Comparison of ENCODE assay signal across 11 mouse cellular contexts in genomic region chr7:71865371-71866166, GRCm38 (mm10).
A peak's percentile ranks its signal among the peaks of the same experiment; 100 is the strongest.
DNase-seq lines count a peak whose midpoint lies in the region; ATAC-seq lines count a peak whose summit lies in the region.
"Had no signal": no experiment of that assay in that cellular context is flagged by ENCODE, and none has a peak within 500 bp of the region (broad histone marks: within the 10 kb centered on the region; RNA-seq: fewer than 3 reads in every experiment).

No protein-coding gene starts in this region.

- peaks cover 15% of the 10 kb centered on the region; the same call in 1 of the 2 replicates for H3K4me1 ChIP-seq in embryonic facial prominence, embryonic 12.5 days
- peaks cover 5% of the 10 kb centered on the region; the same call in 1 of the 2 replicates for H3K4me1 ChIP-seq in forebrain, embryonic 14.5 days (ENCODE audit: control insufficient read depth, insufficient read depth, low read length)
- peaks cover 16% of the 10 kb centered on the region for H3K4me1 ChIP-seq in midbrain, embryonic 12.5 days
- H3K4me1 ChIP-seq: liver, embryonic 15.5 days had no signal

- H3K27ac ChIP-seq in embryonic facial prominence, embryonic 12.5 days: no peak overlapping the region
- H3K27ac ChIP-seq in forebrain, embryonic 14.5 days (ENCODE audit: low read depth, low read length): no peak overlapping the region
- peak overlapping the region; percentile 35 for H3K27ac ChIP-seq in midbrain, embryonic 12.5 days (replicated peaks)
- H3K27ac ChIP-seq: left cerebral cortex, adult 2 months; liver, embryonic 15.5 days had no signal

- no peak for ATAC-seq in embryonic facial prominence, embryonic 12.5 days (ENCODE audit: insufficient number of reproducible peaks, insufficient read depth, low FRiP score, low TSS enrichment)
- ATAC-seq in forebrain, embryonic 14.5 days: peak; percentile 33
- ATAC-seq in midbrain, embryonic 12.5 days (ENCODE audit: low FRiP score, low read depth): peak; percentile 88
- ATAC-seq: inflammation-experienced regulatory T-cells, adult 6 months had no signal

- H3K27me3 ChIP-seq in embryonic facial prominence, embryonic 12.5 days: no peaks in the 10 kb centered on the region
- H3K27me3 ChIP-seq in forebrain, embryonic 14.5 days (replicated peaks; ENCODE audit: control insufficient read depth, insufficient read depth, low read length): no peaks in the 10 kb centered on the region
- H3K27me3 ChIP-seq in midbrain, embryonic 12.5 days: peaks cover 8% of the 10 kb centered on the region
- H3K27me3 ChIP-seq: liver, embryonic 15.5 days had no signal

- WGBS in embryonic facial prominence, embryonic 12.5 days: 29% methylated on average over 15 of the region's 15 CpGs
- 9% methylated on average over 15 of the region's 15 CpGs for WGBS in forebrain, embryonic 14.5 days
- WGBS in midbrain, embryonic 12.5 days: 11% methylated on average over 15 of the region's 15 CpGs

- no peaks in the 10 kb centered on the region for H3K9me3 ChIP-seq in embryonic facial prominence, embryonic 12.5 days
- no peaks in the 10 kb centered on the region for H3K9me3 ChIP-seq in forebrain, embryonic 14.5 days (replicated peaks; ENCODE audit: control insufficient read depth, low read length)
- H3K9me3 ChIP-seq in midbrain, embryonic 12.5 days: no peaks in the 10 kb centered on the region
- H3K9me3 ChIP-seq: liver, embryonic 15.5 days had no signal

- intact Hi-C loops in heart, postnatal 25 days (cut with DNase I): loop anchor here (2.0 to 10.0 kb wide), 7 partner anchors 92 to 1521 kb away; no protein-coding TSS in a partner anchor

- peak; percentile 6 to 8 for DNase-seq in kidney, postnatal 4 days
- DNase-seq in kidney, adult 9 months: no peak
- DNase-seq in forebrain, embryonic 14.5 days (ENCODE audit: low spot score): peak; percentile 18
- no peak for DNase-seq in urinary bladder, adult 18-20 months (ENCODE audit: low spot score in 2 of 2)
- DNase-seq in heart, postnatal 25 days (ENCODE audit: low spot score): no peak

- no peak overlapping the region for H3K4me3 ChIP-seq in embryonic facial prominence, embryonic 12.5 days
- H3K4me3 ChIP-seq in forebrain, embryonic 14.5 days (ENCODE audit: low read depth, low read length): no peak overlapping the region
- peak overlapping the region; percentile 9; the same call in 1 of the 2 replicates for H3K4me3 ChIP-seq in midbrain, embryonic 12.5 days
- H3K4me3 ChIP-seq: left cerebral cortex, adult 2 months; liver, embryonic 15.5 days; myocyte had no signal

- no peaks in the 10 kb centered on the region for H3K36me3 ChIP-seq in embryonic facial prominence, embryonic 12.5 days
- H3K36me3 ChIP-seq in forebrain, embryonic 14.5 days (ENCODE audit: control insufficient read depth, insufficient read depth, low read length): no peaks in the 10 kb centered on the region
- H3K36me3 ChIP-seq in midbrain, embryonic 12.5 days: no peaks in the 10 kb centered on the region
- H3K36me3 ChIP-seq: liver, embryonic 15.5 days had no signal

- no peak overlapping the region for H3K9ac ChIP-seq in embryonic facial prominence, embryonic 12.5 days
- no peak overlapping the region for H3K9ac ChIP-seq in forebrain, embryonic 14.5 days (ENCODE audit: low read length)
- H3K9ac ChIP-seq in midbrain, embryonic 12.5 days (replicated peaks): no peak overlapping the region
- H3K9ac ChIP-seq: liver, embryonic 15.5 days had no signal

- H3K4me2 ChIP-seq in embryonic facial prominence, embryonic 12.5 days (replicated peaks): 0 out of 2 replicates have a peak overlapping the region, but pooled peaks have one; percentile 5
- H3K4me2 ChIP-seq in forebrain, embryonic 14.5 days (ENCODE audit: low read length): peak overlapping the region; percentile 6; the same call in 1 of the 2 replicates
- H3K4me2 ChIP-seq in midbrain, embryonic 12.5 days (replicated peaks): peak overlapping the region; percentile 43
- H3K4me2 ChIP-seq: liver, embryonic 15.5 days had no signal

Comparison
In these comparisons a context has a peak if more than half of its experiments do, and no peak if none do; other contexts are left out.
1. DNase-seq: peak in kidney, postnatal 4 days (2 of 2) and forebrain, embryonic 14.5 days (single experiment); none in kidney, adult 9 months (single experiment), urinary bladder, adult 18-20 months (0 of 2) and heart, postnatal 25 days (single experiment).
2. Peak in every context shown above with its lines, with median percentiles within 50 percentile points of each other: H3K4me2 ChIP-seq.